Mouse (Mus musculus): ENCODE data around the gene Ube2g1. TPM values are rescaled to one million over a fixed set of nuclear protein-coding genes. Genes with fewer than 3 reads are reported as not detected.
A peak's percentile ranks its signal among the peaks of the same experiment; 100 is the strongest.

Ube2g1 gene
- 89.0 and 91.5 TPM in 2 replicates for polyA plus RNA-seq (2016; fragmentation: Nextera tagmentation; extraction: Ambion mirVana)

DNA sequence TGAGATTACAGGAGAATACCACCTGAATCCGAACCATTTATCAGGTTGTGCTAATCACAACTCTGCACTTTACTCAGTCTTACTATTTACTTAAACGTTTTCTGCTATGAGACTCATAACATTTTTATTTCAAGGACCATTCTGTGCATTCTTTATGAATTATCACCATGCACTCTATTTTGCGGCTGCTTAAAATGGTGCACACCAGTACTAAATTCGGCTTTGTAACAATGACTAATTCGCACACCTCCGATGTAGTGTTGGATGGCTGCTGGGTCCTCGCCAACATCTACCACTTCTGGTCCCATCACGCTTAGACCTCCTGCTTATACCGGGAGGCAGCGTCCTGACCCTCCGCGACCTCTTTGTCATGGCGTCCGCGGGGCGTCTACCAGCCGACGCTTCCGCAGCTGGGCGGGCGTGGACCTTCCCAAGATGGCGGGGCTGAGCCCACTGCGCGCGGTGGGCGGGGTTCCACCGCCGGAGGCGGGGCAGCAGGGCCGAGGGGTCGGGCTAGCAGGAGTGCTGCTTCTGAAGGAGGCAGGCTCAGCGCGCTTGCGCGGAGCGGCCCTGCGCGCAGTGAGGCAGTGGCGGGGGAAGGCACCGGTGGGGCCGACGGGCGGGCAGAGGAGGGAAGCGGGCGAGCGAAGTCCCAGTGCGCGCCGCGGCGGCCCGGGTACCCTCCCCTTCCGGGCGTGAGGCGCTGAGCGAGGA lies at the start of gene Ube2g1:
Gene Ube2g1, plus strand, starts transcription at position 590 of the 714 bp plus-strand sequence.
- Histone ChIP-seq H3K27me3 (replicated peaks; ENCODE audit: low read depth, poor library complexity, severe bottlenecking) (no peaks in the 10 kb centered on the region), H3K4me3 (peak within 1 kb of the TSS; percentile 99), H3K36me3 (replicated peaks) (no peaks in the 10 kb centered on the region), H3K9me3 (no peaks in the 10 kb centered on the region), H3K27ac (replicated peaks) (peak within 1 kb of the TSS; percentile 100), H3K4me1 (peaks cover 13% of the 10 kb centered on the region)
- WGBS: 3% methylated on average over 56 of the region's 56 CpGs
- peak; percentile 99 for DNase-seq (ENCODE audit: low spot score)

DNA sequence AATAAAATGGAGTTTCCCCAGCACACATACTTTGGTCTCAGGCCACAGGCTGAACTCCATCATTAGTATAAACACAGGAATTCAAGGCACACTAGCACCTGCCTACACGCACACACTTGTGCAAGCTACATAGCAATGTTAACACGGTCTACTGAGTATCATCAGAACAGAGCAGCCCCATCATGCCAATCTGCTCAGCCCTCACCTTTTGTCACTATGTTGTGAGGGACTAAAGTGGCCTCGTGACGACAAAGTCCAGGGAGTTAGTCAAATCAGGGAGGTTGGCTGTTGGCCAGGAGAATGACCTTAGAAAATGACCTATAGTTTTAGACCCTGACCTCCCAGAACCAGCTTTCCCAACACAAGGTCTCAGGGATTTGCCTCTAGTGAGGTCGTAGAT lies 48.9 kb upstream of the Ube2g1 start:
- Histone ChIP-seq H3K36me3 (replicated peaks) (no peaks in the 10 kb centered on the region), H3K4me3 (no peak overlapping the region), H3K4me1 (no peaks in the 10 kb centered on the region), H3K27ac (replicated peaks) (no peak overlapping the region), H3K9me3 (no peaks in the 10 kb centered on the region), H3K27me3 (replicated peaks; ENCODE audit: low read depth, poor library complexity, severe bottlenecking) (no peaks in the 10 kb centered on the region)
- no peak for DNase-seq (ENCODE audit: low spot score)
- WGBS: 75% methylated on average over 5 of the region's 5 CpGs

DNA sequence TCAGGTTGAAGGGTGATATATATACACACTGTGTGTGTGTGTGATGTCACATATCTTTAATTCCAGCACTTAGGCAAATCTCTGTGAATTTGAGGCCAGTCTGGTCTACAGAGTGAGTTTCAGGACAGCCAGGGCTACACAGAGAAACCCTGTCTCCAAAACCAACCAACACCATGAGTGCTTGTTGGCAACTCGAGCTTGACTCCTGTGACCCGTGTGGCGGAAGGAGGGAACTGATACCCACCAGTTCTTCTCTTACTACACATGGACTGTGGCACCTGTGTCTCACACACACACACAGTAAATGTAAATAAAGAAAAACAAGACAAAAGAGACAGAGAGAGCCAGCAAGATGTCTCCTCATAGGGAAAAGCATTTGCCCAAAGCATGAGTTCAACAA lies 46.4 kb upstream of the Ube2g1 start:
- no peaks in the 10 kb centered on the region for H3K36me3 ChIP-seq (replicated peaks)
- H3K9me3 ChIP-seq: no peaks in the 10 kb centered on the region
- no peaks in the 10 kb centered on the region for H3K27me3 ChIP-seq (replicated peaks; ENCODE audit: low read depth, poor library complexity, severe bottlenecking)
- WGBS: 69% methylated on average over 3 of the region's 3 CpGs
- H3K27ac ChIP-seq (replicated peaks): no peak overlapping the region
- DNase-seq (ENCODE audit: low spot score): no peak
- H3K4me3 ChIP-seq: no peak overlapping the region
- no peaks in the 10 kb centered on the region for H3K4me1 ChIP-seq

DNA sequence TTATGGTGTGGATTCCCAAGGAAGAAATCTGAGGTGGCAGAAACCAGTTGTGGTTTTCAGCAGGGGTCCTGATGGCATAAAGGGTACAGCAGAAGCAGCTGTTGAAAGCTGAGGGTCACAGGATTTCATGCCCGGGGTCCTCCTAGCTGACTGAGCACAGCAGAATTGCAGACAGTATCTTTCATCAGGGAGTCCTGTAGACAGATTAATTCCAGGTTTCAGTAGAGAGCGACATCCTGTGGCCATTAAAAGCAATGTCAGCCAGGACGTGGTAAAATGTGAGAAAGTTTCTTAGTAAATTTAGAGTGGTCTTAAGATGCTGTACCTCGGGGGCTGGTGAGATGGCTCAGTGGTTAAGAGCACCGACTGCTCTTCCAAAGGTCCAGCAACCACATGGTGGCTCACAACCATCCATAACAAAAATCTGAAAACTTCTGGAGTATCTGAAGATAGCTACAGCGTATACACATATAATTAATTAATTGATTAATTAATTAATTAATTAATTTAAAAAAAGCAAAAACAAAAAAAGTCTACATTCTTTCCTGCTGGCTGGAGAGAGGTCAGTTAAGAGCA lies 42.8 kb upstream of the Ube2g1 start:
- Histone ChIP-seq H3K27me3 (replicated peaks; ENCODE audit: low read depth, poor library complexity, severe bottlenecking) (no peaks in the 10 kb centered on the region), H3K27ac (replicated peaks) (no peak overlapping the region), H3K36me3 (replicated peaks) (no peaks in the 10 kb centered on the region), H3K4me3 (no peak overlapping the region), H3K4me1 (no peaks in the 10 kb centered on the region), H3K9me3 (no peaks in the 10 kb centered on the region)
- peak; percentile 43 for DNase-seq (ENCODE audit: low spot score)
- 28% methylated on average over 6 of the region's 6 CpGs for WGBS

DNA sequence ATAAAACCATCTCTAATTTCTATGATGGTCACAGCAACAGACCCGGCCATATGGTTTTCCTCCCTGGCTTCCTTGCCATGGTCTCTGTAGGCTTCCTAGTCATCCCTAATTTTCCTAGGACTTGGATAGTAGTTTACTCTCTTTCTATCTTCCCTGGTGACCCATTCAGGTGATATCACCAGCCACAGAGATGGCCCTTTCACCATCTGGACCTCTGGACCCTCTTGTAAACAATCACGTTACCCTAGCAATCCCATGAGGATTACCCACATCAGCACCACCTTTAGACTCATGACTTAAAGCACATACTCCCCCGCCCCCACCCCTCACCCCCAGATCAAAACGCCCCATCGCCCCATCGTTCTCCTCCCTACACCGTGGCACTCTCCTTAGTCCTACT lies 40.8 kb upstream of the Ube2g1 start:
- Histone ChIP-seq H3K27me3 (replicated peaks; ENCODE audit: low read depth, poor library complexity, severe bottlenecking) (peaks cover 6% of the 10 kb centered on the region), H3K27ac (replicated peaks) (no peak overlapping the region), H3K4me1 (0 out of 2 replicates have a peak, but pooled peaks cover 6% of the 10 kb centered on the region), H3K36me3 (replicated peaks) (no peaks in the 10 kb centered on the region), H3K9me3 (no peaks in the 10 kb centered on the region), H3K4me3 (no peak overlapping the region)
- DNase-seq (ENCODE audit: low spot score): no peak
- WGBS: 73% methylated on average over 7 of the region's 7 CpGs

DNA sequence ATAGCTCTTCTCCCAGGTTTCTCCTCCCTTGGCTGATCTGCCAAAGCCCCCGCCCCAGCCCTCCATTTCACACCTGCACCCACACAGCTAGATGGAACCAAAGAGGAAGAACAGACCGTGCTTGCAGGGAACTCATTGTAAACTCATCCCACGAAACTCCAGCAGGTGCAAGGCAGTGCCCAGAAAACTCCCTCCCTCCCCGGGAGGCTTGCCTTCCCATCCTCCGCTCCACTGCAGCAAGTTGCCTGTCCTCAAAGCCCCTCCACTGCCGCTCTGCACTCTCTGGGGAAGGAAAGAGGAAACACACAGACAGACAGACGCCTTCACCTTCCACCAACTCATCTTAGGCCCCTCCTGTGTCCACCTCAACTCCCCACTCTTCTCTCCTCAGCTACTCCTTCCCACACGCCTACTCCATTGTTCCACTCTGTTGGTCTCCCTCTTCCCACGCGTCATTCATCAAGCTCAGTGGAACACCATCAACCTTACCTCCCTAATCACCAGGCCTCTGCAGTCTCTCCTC lies 40.2 kb upstream of the Ube2g1 start:
- peaks cover 10% of the 10 kb centered on the region for H3K27me3 ChIP-seq (replicated peaks; ENCODE audit: low read depth, poor library complexity, severe bottlenecking)
- H3K36me3 ChIP-seq (replicated peaks): no peaks in the 10 kb centered on the region
- H3K9me3 ChIP-seq: no peaks in the 10 kb centered on the region
- 49% methylated on average over 10 of the region's 10 CpGs for WGBS
- 0 out of 2 replicates have a peak, but pooled peaks cover 6% of the 10 kb centered on the region for H3K4me1 ChIP-seq
- no peak for DNase-seq (ENCODE audit: low spot score)
- H3K27ac ChIP-seq (replicated peaks): no peak overlapping the region
- no peak overlapping the region for H3K4me3 ChIP-seq

DNA sequence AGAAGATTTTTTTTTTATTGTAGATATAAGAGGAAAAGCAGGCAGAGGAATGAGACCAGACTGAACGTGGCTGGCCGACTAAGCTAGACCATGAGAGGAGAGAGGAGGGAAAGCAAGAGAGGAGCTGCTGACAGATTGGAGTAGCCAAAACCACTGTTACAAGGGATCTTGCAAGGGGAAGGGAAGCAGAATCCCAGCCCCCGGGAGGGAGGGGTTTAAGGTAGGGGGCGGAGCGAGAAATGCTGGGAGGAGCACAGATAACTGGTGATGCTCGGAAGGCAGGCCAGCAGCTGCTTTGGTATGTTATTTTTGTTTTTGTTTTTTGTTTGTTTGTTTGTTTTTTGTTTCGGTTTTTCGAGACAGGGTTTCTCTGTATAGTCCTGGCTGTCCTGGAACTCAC lies 38.0 kb upstream of the Ube2g1 start:
- Histone ChIP-seq H3K27ac (replicated peaks) (no peak overlapping the region), H3K27me3 (replicated peaks; ENCODE audit: low read depth, poor library complexity, severe bottlenecking) (peaks cover 10% of the 10 kb centered on the region), H3K4me3 (no peak overlapping the region), H3K9me3 (no peaks in the 10 kb centered on the region), H3K4me1 (0 out of 2 replicates have a peak, but pooled peaks cover 6% of the 10 kb centered on the region), H3K36me3 (replicated peaks) (no peaks in the 10 kb centered on the region)
- DNase-seq (ENCODE audit: low spot score): no peak
- 61% methylated on average over 8 of the region's 8 CpGs for WGBS

DNA sequence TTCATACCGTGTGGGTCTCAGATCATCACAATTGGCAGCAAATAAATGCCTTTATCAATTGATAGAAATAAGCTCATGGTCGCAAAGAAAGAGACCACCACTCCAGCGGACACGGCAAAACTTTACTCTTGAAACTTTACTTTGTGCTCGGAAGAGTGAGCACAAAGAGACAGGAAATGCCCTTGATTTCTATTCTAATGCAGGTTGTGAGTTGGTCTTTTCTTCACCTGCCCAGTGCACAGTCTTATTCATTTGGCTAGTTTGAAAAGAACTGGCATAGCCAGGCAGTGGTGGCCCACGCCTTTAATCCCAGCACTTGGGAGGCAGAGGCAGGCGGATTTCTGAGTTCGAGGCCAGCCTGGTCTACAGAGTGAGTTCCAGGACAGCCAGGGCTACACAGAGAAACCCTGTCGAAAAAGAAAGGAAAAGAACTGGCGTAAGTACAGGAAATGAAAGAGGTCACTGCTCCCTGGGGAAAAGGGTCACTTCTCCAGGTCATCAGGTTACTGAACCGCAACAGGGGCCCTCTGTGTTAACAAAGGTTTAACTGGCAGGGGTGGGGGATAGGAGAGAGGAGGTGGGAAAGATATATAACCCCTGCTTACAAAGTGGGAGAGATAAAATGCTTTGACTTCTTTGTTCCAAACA lies 37.3 kb upstream of the Ube2g1 start:
- H3K36me3 ChIP-seq (replicated peaks): no peaks in the 10 kb centered on the region
- 0 out of 2 replicates have a peak, but pooled peaks cover 6% of the 10 kb centered on the region for H3K4me1 ChIP-seq
- 67% methylated on average over 11 of the region's 11 CpGs for WGBS
- H3K27ac ChIP-seq (replicated peaks): 0 out of 2 replicates have a peak overlapping the region, but pooled peaks have one; percentile 55
- no peak for DNase-seq (ENCODE audit: low spot score)
- H3K27me3 ChIP-seq (replicated peaks; ENCODE audit: low read depth, poor library complexity, severe bottlenecking): peaks cover 10% of the 10 kb centered on the region
- H3K9me3 ChIP-seq: no peaks in the 10 kb centered on the region
- H3K4me3 ChIP-seq: no peak overlapping the region

DNA sequence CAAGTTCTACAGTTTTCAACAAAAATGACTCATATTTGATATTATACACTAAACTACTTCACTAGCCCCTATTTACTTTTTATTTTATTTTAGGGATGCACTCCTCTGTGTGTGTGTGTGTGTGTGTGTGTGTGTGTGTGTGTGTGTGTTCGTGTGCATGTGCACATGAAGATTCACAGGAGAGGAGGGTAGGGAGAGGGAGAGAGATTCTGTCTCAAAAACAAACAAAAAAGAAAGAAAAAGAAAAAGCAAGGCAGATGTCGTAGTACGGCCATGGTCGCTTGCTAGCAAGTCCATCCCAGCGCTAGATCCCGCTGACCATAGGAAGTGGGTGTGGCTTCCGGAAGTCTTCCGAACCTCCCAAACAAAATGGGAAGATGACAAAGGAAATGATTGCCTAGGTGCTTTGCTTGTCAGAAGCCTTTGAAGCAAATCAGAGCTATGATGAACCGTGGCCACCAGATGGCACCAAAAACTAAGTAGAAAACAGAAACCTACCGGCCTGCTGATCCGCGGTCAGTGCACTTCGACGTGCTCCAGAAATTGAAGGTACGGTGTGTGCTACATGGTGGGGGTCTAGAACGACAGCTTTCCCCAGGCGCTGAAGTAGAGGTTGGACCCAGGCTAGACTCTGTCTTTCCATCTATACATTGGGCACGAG lies 36.6 kb upstream of the Ube2g1 start:
- 4% methylated on average over 18 of the region's 18 CpGs for WGBS
- Histone ChIP-seq H3K27me3 (replicated peaks; ENCODE audit: low read depth, poor library complexity, severe bottlenecking) (peaks cover 10% of the 10 kb centered on the region), H3K4me3 (peak overlapping the region; percentile 38), H3K36me3 (replicated peaks) (no peaks in the 10 kb centered on the region), H3K4me1 (0 out of 2 replicates have a peak, but pooled peaks cover 6% of the 10 kb centered on the region), H3K9me3 (no peaks in the 10 kb centered on the region), H3K27ac (replicated peaks) (0 out of 2 replicates have a peak overlapping the region, but pooled peaks have one; percentile 55)
- DNase-seq (ENCODE audit: low spot score): peak; percentile 83

DNA sequence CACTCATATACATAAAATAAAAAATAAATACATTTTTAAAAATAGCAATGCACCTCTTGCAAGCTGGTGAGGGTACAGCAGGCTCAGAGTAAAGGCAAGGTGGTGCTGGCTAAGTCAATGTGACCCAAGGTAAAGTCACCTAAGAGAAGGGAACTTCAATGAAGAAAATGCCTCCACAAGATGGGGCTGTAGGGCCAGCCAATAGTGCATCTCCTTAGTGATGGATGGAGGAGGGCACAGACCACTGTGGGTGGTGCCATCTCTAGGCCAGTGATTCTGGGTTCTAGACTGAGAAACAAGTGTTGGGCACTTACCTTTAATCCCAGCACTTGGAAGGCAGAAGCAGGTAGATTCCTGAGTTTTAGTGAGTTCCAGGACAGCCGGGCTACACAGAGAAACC lies 33.3 kb upstream of the Ube2g1 start:
- WGBS: 90% methylated on average over 1 of the region's 1 CpGs
- peak; percentile 30 for DNase-seq (ENCODE audit: low spot score)
- no peak overlapping the region for H3K4me3 ChIP-seq
- no peaks in the 10 kb centered on the region for H3K36me3 ChIP-seq (replicated peaks)
- H3K4me1 ChIP-seq: peaks cover 20% of the 10 kb centered on the region
- peaks cover 29% of the 10 kb centered on the region for H3K27me3 ChIP-seq (replicated peaks; ENCODE audit: low read depth, poor library complexity, severe bottlenecking)
- H3K27ac ChIP-seq (replicated peaks): no peak overlapping the region
- H3K9me3 ChIP-seq: no peaks in the 10 kb centered on the region

DNA sequence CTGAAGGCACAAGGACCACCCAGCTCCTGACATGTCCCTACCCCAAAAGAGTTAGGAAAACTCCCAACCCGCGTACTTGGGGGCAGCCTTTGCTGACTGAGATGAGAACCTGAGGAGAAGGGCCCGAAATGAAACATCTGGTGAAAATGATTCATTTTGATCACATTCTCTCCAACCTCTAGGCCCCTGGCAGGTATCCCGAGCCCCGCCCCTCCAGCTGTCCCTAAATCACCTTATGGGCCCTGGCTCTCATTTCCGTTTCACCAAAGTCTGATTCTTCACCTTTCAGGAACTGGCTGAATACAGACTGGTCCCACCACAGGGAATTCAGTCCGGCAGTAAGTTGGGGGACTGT lies 31.0 kb upstream of the Ube2g1 start:
- H3K9me3 ChIP-seq: no peaks in the 10 kb centered on the region
- peaks cover 25% of the 10 kb centered on the region for H3K27me3 ChIP-seq (replicated peaks; ENCODE audit: low read depth, poor library complexity, severe bottlenecking)
- WGBS: 17% methylated on average over 7 of the region's 7 CpGs
- peaks cover 14% of the 10 kb centered on the region for H3K4me1 ChIP-seq
- no peaks in the 10 kb centered on the region for H3K36me3 ChIP-seq (replicated peaks)
- peak overlapping the region; percentile 50 for H3K4me3 ChIP-seq
- no peak overlapping the region; the same call in 1 of the 2 replicates for H3K27ac ChIP-seq (replicated peaks)
- DNase-seq (ENCODE audit: low spot score): no peak

All from embryonic facial prominence, embryonic 10.5 days (tissue).